Mouse (Mus musculus): Measurements from ENCODE around the gene Asb14.
"Not testable (repeated sequence)": the region's sequence is repeated elsewhere in the genome, so short reads cannot be mapped to it uniquely, and the experiment has no call there.

Gene Asb14

GRCm38 (mm10) chr14:26894392-26894791, at the start of gene Asb14:
Gene Asb14 (plus strand): TSS chr14:26894557.
- no peak for DNase-seq

DNA sequence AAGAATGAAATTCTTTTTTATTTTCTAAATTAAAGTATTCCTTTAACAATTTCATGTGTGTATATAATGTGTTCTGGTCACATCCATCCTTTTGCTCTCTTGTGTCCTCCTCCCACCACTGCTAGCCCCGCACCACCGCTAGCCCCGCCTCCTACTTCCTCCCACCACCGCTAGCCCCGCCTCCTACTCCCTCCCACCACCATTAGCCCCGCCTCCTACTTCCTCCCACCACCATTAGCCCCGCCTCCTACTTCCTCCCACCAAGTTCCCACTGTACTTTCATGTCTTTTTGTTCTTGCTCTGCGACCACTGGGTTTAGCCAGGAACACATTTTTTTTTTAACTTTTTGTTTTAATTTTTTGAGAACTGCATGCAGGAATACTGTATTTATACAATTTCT, 41.3 kb upstream of the Asb14 start:
- DNase-seq = no peak

GRCm38 (mm10) chr14:26854066-26854465, 40.3 kb upstream of the Asb14 start:
- DNase-seq = no peak

DNA sequence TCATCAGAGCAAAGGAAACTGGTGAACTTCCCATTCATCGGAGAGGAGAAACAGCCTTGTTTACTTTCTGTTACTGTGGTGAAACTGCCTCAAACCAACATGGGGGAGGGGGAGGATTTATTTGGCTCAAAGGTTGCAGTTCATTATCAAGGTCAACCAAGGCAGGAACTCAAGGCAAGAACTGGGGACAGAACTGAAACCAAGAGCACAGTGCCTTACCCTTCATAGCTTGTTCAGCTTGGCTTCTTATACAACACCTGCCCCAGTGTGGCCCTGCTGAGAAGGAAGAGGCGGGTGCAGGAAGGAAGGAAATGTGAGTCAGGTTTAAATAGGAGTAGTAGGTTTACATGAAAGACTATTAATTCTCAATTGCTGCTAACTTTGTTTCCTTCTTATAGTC, 36.0 kb upstream of the Asb14 start:
- no peak for DNase-seq

DNA sequence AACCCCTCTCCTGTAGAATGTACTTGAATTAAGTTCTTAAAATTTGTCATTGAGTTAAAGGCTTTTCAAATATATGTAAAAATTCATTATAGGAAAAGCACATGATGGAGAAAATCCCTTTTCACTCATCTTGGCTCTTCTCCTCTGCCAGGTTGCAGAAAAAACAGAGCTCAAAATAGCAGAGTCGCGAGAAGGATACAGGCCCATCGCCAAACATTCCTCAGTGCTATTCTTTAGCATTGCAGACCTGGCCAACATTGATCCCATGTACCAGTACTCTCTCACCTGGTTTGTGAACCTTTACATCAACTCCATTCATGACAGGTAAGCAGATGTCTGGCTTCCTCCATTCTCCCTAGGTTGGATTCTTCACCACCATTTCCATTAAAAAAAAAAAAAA, 35.3 kb upstream of the Asb14 start:
- no peak for DNase-seq

DNA sequence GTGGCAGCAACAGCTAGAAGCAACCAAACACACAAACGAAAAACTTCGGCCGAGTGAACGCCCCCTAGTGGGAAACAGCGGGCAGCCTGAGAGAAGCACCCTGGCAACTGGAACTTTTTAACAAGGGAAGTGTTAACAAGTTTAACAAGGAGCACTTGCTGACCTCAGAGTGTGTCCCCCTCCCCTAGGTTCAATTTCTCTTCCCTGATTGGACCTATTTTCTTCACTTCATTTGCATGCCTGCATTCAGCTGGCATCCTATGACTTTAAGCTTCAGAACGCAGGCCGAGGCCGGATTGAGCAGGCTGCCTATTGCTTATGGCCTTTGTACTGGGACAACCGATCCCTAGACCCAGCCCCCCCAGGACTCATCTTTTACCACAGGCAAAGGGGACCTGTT, 27.0 kb upstream of the Asb14 start:
- no peak for DNase-seq

- no peak for DNase-seq
These were observed 26.1 kb upstream of the Asb14 start for GRCm38 (mm10) chr14:26868299-26868698.

- DNase-seq = no peak
These were observed 15.6 kb upstream of the Asb14 start for GRCm38 (mm10) chr14:26878756-26879155.

DNA sequence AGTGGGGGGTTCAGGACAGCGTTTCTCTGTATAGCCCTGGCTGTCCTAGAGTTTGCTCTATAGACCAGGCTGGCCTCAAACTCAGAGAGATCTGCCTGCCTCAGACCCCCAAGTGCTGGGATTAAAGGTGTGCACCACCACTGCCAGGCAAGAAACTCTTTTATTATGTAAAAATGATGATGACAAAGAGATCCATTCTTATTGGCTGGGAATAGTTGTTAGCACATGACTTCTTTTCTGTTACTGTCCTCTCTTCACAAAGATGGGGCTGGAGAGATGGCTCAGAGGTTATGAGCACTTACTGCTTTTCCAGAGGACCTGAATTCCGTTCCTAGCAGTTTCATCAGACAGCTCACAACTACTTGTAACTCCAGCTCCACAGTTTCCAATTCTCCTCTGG, 14.4 kb upstream of the Asb14 start:
- DNase-seq = no peak

- DNase-seq = no peak
These were observed 12.7 kb upstream of the Asb14 start for GRCm38 (mm10) chr14:26881700-26882099.

DNA sequence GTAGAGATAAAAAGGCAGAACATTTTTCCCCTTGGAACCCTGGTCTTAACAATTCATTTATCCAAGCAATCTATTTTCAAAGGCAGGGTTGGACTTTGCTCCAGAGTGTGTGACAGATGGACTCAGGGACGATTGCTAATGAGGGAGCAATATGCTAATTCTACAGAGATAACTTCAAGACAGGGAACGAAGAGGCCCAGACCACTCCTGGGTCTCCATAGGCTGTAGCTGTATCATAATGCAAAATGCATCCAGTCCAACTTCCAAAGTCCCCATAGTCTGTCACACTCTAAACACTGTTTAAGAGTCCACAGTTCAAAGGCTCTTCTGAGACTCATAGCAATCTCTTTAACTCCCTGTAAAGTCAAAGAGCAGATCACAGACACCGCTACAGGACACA, 7.1 kb upstream of the Asb14 start:
- DNase-seq = no peak

GRCm38 (mm10) chr14:26890777-26891176, 3.6 kb upstream of the Asb14 start:
- no peak for DNase-seq

GRCm38 (mm10) chr14:26899490-26899889, 5.1 kb downstream of the Asb14 start:
- no peak for DNase-seq

- no peak for DNase-seq
These were observed 6.5 kb downstream of the Asb14 start for GRCm38 (mm10) chr14:26900893-26901292.

- no peak for DNase-seq
These were observed 13.0 kb downstream of the Asb14 start for GRCm38 (mm10) chr14:26907401-26907800.

DNA sequence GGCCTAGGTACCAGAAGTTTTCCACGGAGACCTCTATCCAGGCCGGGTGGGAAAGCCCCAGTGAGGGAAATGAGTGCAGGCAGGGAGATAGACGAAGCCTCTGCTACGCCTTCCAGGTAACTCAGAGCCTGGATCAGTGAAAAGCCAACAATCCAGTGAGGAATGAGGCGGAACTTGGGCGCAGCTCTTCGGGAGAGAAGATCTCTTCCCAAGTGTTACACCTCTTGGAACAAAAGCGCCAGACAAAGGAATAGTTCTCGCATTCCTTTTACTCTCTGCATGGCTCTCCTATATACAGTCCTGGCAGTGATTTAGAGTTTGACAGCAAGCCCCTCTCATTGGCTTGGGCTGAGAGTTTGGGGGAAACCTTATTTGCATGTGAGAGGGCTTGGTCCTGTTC, 16.1 kb downstream of the Asb14 start:
- not testable (repeated sequence) for DNase-seq

DNA sequence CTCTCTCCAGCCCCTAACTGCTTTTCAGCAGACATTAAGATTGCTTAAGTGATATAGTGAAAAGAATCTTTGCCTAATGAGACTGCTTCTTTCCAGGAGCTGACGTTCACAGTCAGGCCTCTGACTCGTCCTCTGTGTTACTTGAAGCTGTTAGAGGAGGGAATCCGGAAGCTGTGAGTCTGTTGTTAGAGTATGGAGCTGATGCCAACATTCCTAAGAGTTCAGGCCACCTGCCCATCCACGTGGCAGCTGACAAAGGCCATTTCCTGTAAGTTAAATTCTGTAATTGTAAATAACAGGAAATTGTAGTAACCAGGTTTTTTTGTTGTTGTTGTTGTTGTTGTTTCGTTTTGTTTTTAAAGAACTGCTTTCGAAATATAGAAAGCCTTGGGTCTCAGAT, 16.8 kb downstream of the Asb14 start:
- DNase-seq = no peak

DNA sequence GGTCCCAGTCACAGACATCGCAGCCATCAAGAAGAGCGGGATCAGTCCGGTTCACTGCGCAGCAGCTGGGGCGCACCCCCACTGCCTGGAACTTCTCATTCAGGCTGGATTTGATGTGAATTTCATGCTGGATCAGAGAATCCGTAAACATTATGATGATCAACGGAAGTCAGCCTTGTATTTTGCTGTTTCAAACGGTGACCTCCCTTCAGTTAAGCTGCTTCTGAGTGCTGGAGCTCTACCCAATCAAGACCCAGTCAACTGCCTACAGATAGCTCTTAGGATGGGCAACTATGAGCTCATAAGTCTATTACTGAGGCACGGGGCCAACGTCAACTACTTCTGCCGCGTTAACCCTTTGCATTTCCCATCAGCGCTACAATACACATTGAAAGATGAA, 17.5 kb downstream of the Asb14 start:
- no peak for DNase-seq

- DNase-seq = no peak
These were observed 19.4 kb downstream of the Asb14 start for GRCm38 (mm10) chr14:26913681-26914268.

DNA sequence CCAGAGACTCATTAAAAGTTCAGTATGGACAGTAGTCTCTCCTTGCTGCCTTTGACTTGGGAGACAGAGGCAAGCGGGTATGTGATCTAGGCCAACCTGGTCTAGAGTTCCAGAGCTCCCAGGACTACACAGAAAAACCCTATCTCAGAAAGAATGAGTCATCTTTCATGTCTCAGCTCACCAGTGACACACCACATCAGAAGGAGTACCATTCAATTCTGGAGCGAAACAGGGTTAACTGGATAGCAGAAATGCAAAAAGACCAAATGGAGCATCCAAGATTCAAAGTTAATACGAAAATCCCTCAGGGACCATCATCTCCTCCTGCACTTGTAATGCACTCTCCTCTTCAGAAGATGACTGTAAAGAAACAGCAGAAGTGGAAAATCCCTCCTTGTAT, 25.0 kb downstream of the Asb14 start:
- no peak for DNase-seq

DNA sequence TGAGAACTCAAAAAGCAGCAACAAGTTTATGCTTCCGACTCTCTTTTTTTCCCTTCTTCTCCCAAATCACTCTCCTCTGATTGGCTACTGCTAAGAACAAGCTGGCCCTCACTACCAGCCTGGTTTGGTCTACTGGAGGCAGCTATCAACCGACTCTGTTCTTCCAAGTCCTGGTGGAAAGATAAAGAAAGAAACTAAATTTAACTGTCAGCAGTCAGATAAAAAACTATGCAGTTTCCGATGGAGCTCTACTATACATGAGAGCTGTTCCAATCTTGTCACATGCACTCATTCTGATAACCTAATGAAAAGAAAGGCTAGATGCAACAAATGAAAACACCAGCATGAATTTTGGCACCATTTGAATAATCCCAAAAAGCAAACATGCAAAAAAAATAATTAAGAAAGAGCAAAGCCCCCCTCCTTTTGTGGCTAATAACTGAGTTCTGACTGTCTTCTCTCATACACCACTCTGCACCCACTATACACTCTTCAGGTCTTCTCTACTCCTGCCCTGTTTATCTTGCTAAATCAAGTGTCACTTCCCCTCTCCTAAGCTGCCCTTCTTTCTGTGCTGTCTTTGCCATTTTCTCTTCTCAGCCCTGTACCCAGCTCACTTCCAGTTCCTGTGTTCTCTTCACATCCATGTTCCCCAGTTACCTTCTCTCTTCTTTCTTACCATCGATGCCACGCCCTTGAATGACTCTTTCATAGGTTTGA, 29.5 kb downstream of the Asb14 start:
- no peak for DNase-seq

DNA sequence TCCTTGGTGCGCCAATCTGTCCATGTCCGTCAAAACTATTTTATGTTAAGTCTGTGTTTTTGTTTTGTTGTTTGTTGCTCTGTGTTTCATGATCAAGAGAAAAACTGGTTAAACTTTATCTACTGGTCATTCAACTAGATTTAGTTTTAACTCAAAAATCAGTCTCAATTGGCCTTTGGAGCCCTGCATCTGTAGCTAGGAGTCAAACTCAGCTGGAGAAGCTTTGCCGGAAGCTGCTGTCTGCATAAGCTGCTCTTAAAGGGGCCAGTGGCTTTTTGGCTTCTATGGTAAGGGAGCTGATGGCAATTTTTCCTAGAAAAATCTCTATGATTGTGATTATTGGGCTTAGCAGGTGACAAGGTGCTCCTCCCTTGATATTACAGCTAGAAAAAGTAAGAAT, 40.5 kb downstream of the Asb14 start:
- no peak for DNase-seq

DNA sequence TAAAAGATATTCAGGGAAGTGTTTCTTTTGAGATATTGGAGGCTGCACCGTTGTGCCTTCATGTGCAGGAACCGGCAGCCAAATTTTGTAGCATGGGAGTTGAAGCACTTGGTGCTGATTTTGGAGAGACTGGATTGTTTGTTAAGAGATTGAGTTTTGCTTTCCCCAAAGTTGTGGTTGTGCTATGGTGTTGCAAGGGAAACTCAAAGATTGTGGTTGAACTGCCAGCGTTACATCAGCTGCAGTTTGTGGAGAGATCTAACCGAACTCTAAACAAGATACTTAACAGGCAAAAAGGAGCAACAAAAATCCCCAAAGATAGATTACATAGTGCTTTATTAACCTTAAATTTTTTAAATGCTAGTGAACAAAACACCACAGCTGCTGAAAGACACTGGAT, 41.2 kb downstream of the Asb14 start:
- DNase-seq = no peak

DNA sequence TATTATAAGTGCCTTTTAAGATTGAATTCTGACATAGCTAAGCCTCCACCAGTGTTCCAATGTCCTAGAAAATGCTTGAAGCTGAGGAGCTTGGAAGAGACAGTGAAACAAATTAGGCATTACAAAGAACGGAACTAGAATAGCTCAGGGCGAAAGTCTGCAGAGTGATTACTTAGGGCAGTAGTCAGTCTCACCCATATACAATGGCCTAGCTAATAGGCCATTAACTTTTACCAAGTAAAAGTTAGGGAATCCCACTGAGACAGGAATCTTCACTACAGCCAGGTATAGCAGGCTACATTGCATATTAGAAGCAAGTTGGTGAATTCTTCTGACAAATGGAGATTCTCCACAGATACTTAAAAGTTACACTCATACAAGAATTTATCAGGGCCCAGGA, 61.8 kb downstream of the Asb14 start:
- not testable (repeated sequence) for DNase-seq

DNA sequence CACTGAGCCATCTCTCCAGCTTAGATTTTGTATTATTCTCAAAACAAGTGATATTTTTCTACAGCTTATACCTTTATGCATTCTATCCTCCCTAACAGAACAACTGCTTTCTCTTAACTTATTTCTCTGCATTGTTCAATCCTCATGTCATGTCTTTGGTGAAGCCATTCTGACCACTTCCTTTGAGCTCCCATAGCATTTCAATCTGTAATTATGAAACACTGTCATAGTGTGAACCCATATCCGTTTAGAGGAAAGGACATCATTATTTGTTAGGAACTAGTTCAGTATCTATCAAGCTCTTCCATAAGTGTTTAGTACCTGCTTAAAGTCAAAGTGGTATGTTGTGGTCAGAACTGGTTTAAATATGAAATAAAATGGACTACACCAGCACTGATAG, 66.2 kb downstream of the Asb14 start:
- no peak for DNase-seq
